Mouse (Mus musculus): ENCODE data around the gene Zfp963. TPM values are rescaled to one million over a fixed set of nuclear protein-coding genes. Genes with fewer than 3 reads are reported as not detected.

Gene Zfp963
- polyA plus RNA-seq (2012; rRNA removed): 1.5 and 2.0 TPM in 2 replicates

GRCm38 (mm10) chr8:69749544-69750454 lies at the start of gene Zfp963:
Zfp963 (minus strand) TSS chr8:69749970.

GRCm38 (mm10) chr8:69790773-69791367 lies 41.1 kb upstream of the Zfp963 start, which contains the start of the genes Atp13a1 and Zfp866:
Atp13a1 (plus strand) TSS chr8:69791163.
Zfp866 (minus strand) TSS chr8:69791178.

GRCm38 (mm10) chr8:69774503-69775148 lies 24.9 kb upstream of the Zfp963 start, which contains the start of gene Gm20422:
Gm20422 (minus strand) TSS chr8:69774886.

GRCm38 (mm10) chr8:69710624-69711023 lies 39.1 kb downstream of the Zfp963 start, which contains the start of gene Zfp869:
Zfp869 (minus strand) TSS chr8:69710724.

Other genes starting within 250 kb of the Zfp963 start
- gene Gm7697, start 227.0 kb downstream of the Zfp963 start, polyA plus RNA-seq (2012; rRNA removed): not detected in 2 replicates
- 2.2 and 3.1 TPM in 2 replicates for gene Zfp868, start 124.4 kb downstream of the Zfp963 start, polyA plus RNA-seq (2012; rRNA removed)
- gene Zfp964, start 95.5 kb downstream of the Zfp963 start, polyA plus RNA-seq (2012; rRNA removed): 0.31 and 0.55 TPM in 2 replicates
- 0.57 and 1.5 TPM in 2 replicates for gene Zfp869, start 39.2 kb downstream of the Zfp963 start, polyA plus RNA-seq (2012; rRNA removed)
- gene Gm20422, start 24.9 kb upstream of the Zfp963 start, polyA plus RNA-seq (2012; rRNA removed): 1.3 TPM in 1 of 2 replicates, not detected in the other
- gene Atp13a1, start 41.2 kb upstream of the Zfp963 start, polyA plus RNA-seq (2012; rRNA removed): 106 and 109 TPM in 2 replicates
- gene Zfp866, start 41.2 kb upstream of the Zfp963 start, polyA plus RNA-seq (2012; rRNA removed): 5.6 and 5.8 TPM in 2 replicates
- 48.5 and 52.0 TPM in 2 replicates for gene Gmip, start 58.7 kb upstream of the Zfp963 start, polyA plus RNA-seq (2012; rRNA removed)
- 1.9 and 2.2 TPM in 2 replicates for gene Lpar2, start 72.5 kb upstream of the Zfp963 start, polyA plus RNA-seq (2012; rRNA removed)
- 1.6 and 2.9 TPM in 2 replicates for gene Pbx4, start 82.5 kb upstream of the Zfp963 start, polyA plus RNA-seq (2012; rRNA removed)
- gene Cilp2, start 137.7 kb upstream of the Zfp963 start, polyA plus RNA-seq (2012; rRNA removed): 0.09 and 0.23 TPM in 2 replicates
- gene Tssk6, start 152.2 kb upstream of the Zfp963 start, polyA plus RNA-seq (2012; rRNA removed): 2.8 and 4.3 TPM in 2 replicates
- 148 and 213 TPM in 2 replicates for gene Ndufa13, start 152.6 kb upstream of the Zfp963 start, polyA plus RNA-seq (2012; rRNA removed)
- gene Yjefn3, start 152.7 kb upstream of the Zfp963 start, polyA plus RNA-seq (2012; rRNA removed): 3.3 and 6.2 TPM in 2 replicates
- 72.8 and 80.7 TPM in 2 replicates for gene Gatad2a, start 246.4 kb upstream of the Zfp963 start, polyA plus RNA-seq (2012; rRNA removed)